Mouse (Mus musculus) neural tube, embryonic 11.5 days (tissue): Measurements from ENCODE around the gene Dchs2. TPM values are rescaled to one million over a fixed set of nuclear protein-coding genes. Genes with fewer than 3 reads are reported as not detected.

Source experiments
- ATAC-seq: fragments of 200-750 bp; cut with Nextera tagmentation; 2 replicates; pipeline ENCODE4 v1.8.0; 2017; ENCODE audit warnings: moderate number of reproducible peaks, mild to moderate bottlenecking, moderate TSS enrichment, moderate library complexity; ENCODE audit not compliant: insufficient read depth, low FRiP score, low TSS enrichment
- DNase-seq: peaks from one replicate; pipeline ENCODE4 v3.0.0-alpha.2; 2015; ENCODE audit warnings: low spot score
- H3K27ac ChIP-seq: fragments of 300-500 bp; sonication (generic); 2 replicates; pipeline ENCODE4 v1.5.1; 2014; ENCODE audit warnings: low read depth, mild to moderate bottlenecking, low read length
- H3K27me3 ChIP-seq: fragments of 300-500 bp; sonication (generic); 2 replicates; pipeline ENCODE4 v1.6.1; 2014; ENCODE audit warnings: mild to moderate bottlenecking, low read length, mixed read lengths; ENCODE audit not compliant: control insufficient read depth, insufficient read depth
- H3K36me3 ChIP-seq: fragments of 300-500 bp; sonication (generic); 2 replicates; pipeline ENCODE4 v1.6.1; 2014; ENCODE audit warnings: mild to moderate bottlenecking, low read length, moderate library complexity, mixed read lengths; ENCODE audit not compliant: control insufficient read depth, insufficient read depth
- H3K4me1 ChIP-seq: fragments of 300-500 bp; sonication (generic); 2 replicates; pipeline ENCODE4 v1.6.1; 2014; ENCODE audit warnings: low read length, mixed read lengths; ENCODE audit not compliant: control insufficient read depth, insufficient read depth
- H3K4me2 ChIP-seq: fragments of 300-500 bp; sonication (generic); 2 replicates; pipeline ENCODE4 v1.6.1; 2014; ENCODE audit warnings: low read depth, mild to moderate bottlenecking, moderate library complexity
- H3K4me3 ChIP-seq: fragments of 300-500 bp; sonication (generic); 2 replicates; pipeline ENCODE4 v1.5.1; 2014; ENCODE audit warnings: low read depth, low read length
- H3K9ac ChIP-seq: fragments of 300-500 bp; sonication (generic); 2 replicates; pipeline ENCODE4 v1.6.1; 2014; ENCODE audit warnings: mild to moderate bottlenecking, low read length
- H3K9me3 ChIP-seq: fragments of 300-500 bp; sonication (generic); 2 replicates; pipeline ENCODE4 v1.6.1; 2016; ENCODE audit warnings: low read length; ENCODE audit not compliant: control insufficient read depth
- WGBS: fragments of 180-500 bp; shearing (Covaris S2); extraction: QIAGEN DNeasy Blood & Tissue Kit; methylation state at CpG from one replicate; pipeline ENCODE4 v1.1.7; 2014; 5-methylcytosine and 5-hydroxymethylcytosine counted together
- polyA plus RNA-seq: library from polyadenylated mRNA; unstranded; fragments of >200 nt; fragmentation: Nextera tagmentation; extraction: Ambion mirVana; gene quantifications from 2 replicates; pipeline ENCODE4 v1.2.1, GENCODE M21; 2014

The Dchs2 gene
- polyA plus RNA-seq, 1 experiment from 2014 or later = 1.2 TPM

- ATAC-seq (no peak), DNase-seq (no peak)
- no peaks in the 10 kb centered on the region for H3K9me3 ChIP-seq
- H3K4me3 ChIP-seq = no peak overlapping the region
- WGBS = 84% methylated on average over 2 of the region's 2 CpGs
- no peaks in the 10 kb centered on the region for H3K36me3 ChIP-seq
- H3K4me1 ChIP-seq = no peaks in the 10 kb centered on the region
- H3K27ac ChIP-seq = no peak overlapping the region
- H3K9ac ChIP-seq = no peak overlapping the region
- no peak overlapping the region for H3K4me2 ChIP-seq
- H3K27me3 ChIP-seq = no peaks in the 10 kb centered on the region
These were observed 242.1 kb downstream of the Dchs2 start for GRCm38 (mm10) chr3:83369871-83370270.

- Histone ChIP-seq H3K9me3 (no peaks in the 10 kb centered on the region), H3K27ac (no peak overlapping the region), H3K4me2 (no peak overlapping the region), H3K9ac (no peak overlapping the region), H3K36me3 (no peaks in the 10 kb centered on the region), H3K4me1 (no peaks in the 10 kb centered on the region), H3K27me3 (no peaks in the 10 kb centered on the region), H3K4me3 (no peak overlapping the region)
- no peak for ATAC-seq
- WGBS = 65% methylated on average over 6 of the region's 6 CpGs
- DNase-seq = no peak
These were observed 246.6 kb downstream of the Dchs2 start for GRCm38 (mm10) chr3:83374333-83374732.

- Histone ChIP-seq H3K4me2 (no peak overlapping the region), H3K4me3 (no peak overlapping the region), H3K27ac (no peak overlapping the region), H3K36me3 (no peaks in the 10 kb centered on the region), H3K9ac (no peak overlapping the region), H3K4me1 (no peaks in the 10 kb centered on the region), H3K27me3 (no peaks in the 10 kb centered on the region), H3K9me3 (no peaks in the 10 kb centered on the region)
- DNase-seq = no peak
- no peak for ATAC-seq
- WGBS = 88% methylated on average over 6 of the region's 6 CpGs
These were observed 249.1 kb downstream of the Dchs2 start for GRCm38 (mm10) chr3:83376834-83377233.

Other genes starting within 250 kb of the Dchs2 start
- 0.04 and 0.07 TPM in 2 replicates for gene Lrat, start 224.0 kb upstream of the Dchs2 start, polyA plus RNA-seq
- gene Fgg, start 120.2 kb upstream of the Dchs2 start, polyA plus RNA-seq = 0.17 and 0.23 TPM in 2 replicates
- 0.14 TPM in 1 of 2 replicates, not detected in the other for gene Fga, start 101.9 kb upstream of the Dchs2 start, polyA plus RNA-seq
- 0.08 and 0.16 TPM in 2 replicates for gene Fgb, start 78.1 kb upstream of the Dchs2 start, polyA plus RNA-seq
- gene Plrg1, start 72.4 kb upstream of the Dchs2 start, polyA plus RNA-seq = 141 and 149 TPM in 2 replicates